Mouse (Mus musculus) embryonic fibroblast, embryonic 13.5 days (primary cell): ENCODE results near the gene Themis2.

Source experiments
- CTCF ChIP-seq: IDR thresholded peaks from 2 replicates; pipeline ENCODE4 v1.5.1; 2011; ENCODE audit warnings: mild to moderate bottlenecking, control low read depth, low read length, moderate library complexity, borderline replicate concordance; ENCODE audit not compliant: insufficient read depth
- POLR2A ChIP-seq: IDR thresholded peaks from 2 replicates; pipeline ENCODE4 v1.6.1; 2011; ENCODE audit warnings: low read depth, mild to moderate bottlenecking, control low read depth, low read length, moderate library complexity

DNA sequence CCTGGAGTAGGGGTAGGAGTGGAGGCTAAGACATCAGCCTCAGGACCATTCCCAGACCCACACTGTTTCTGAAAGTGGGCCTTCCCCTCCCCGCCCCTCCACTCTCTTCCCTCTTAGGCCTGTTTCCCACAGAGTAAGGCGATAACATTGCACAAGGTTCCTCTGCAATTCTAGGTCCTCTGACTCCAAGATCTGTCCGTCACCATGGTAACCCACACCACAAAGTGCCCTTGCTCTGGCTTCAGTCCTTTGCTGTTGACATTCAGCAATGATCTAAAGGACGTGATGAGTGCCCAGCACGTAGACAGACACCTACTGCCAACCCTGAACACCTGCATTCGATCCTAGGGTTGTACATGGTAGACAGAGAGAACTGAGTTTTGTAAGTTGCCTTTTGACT is 43.2 kb downstream of the Themis2 start:
- TF ChIP-seq CTCF (no peak), POLR2A (no peak)
